Mouse (Mus musculus): ENCODE results near the gene Rprd2.

Rprd2 gene

GRCm38 (mm10) chr3:95734092-95734702, 84.5 kb downstream of the Rprd2 start:
- no peak for DNase-seq

- no peak for DNase-seq
Measured at GRCm38 (mm10) chr3:95732744-95733521, 85.7 kb downstream of the Rprd2 start.

- DNase-seq: no peak
Measured at GRCm38 (mm10) chr3:95732297-95732696, 86.4 kb downstream of the Rprd2 start.

GRCm38 (mm10) chr3:95731802-95732201, 86.9 kb downstream of the Rprd2 start:
- no peak for DNase-seq

- no peak for DNase-seq
Measured at GRCm38 (mm10) chr3:95730431-95730830, 88.2 kb downstream of the Rprd2 start.

- DNase-seq: no peak
Measured at GRCm38 (mm10) chr3:95728906-95729305, 89.8 kb downstream of the Rprd2 start.

GRCm38 (mm10) chr3:95726696-95727358, 91.8 kb downstream of the Rprd2 start:
- DNase-seq: no peak

- no peak for DNase-seq
Measured at GRCm38 (mm10) chr3:95725863-95726262, 92.8 kb downstream of the Rprd2 start.

GRCm38 (mm10) chr3:95722386-95722785, 96.3 kb downstream of the Rprd2 start:
- DNase-seq: no peak

GRCm38 (mm10) chr3:95718153-95718552, 100.5 kb downstream of the Rprd2 start:
- no peak for DNase-seq

- DNase-seq: no peak
Measured at GRCm38 (mm10) chr3:95716075-95716474, 102.6 kb downstream of the Rprd2 start.
